Mouse (Mus musculus): ENCODE data around the gene Tenm3. TPM values are rescaled to one million over a fixed set of nuclear protein-coding genes. Genes with fewer than 3 reads are reported as not detected.

Gene Tenm3
- polyA plus RNA-seq, 1 experiment from 2014 or later: 2.7 TPM

- ATAC-seq (ENCODE audit: insufficient read depth): no peak
- Histone ChIP-seq H3K4me2 (no peak overlapping the region), H3K9me3 (replicated peaks) (0 out of 2 replicates have a peak, but pooled peaks cover 3% of the 10 kb centered on the region), H3K36me3 (replicated peaks) (no peaks in the 10 kb centered on the region), H3K9ac (no peak overlapping the region), H3K27me3 (no peaks in the 10 kb centered on the region), H3K27ac (replicated peaks) (no peak overlapping the region), H3K4me1 (replicated peaks) (no peaks in the 10 kb centered on the region), H3K4me3 (replicated peaks) (no peak overlapping the region)
- 74% methylated on average over 10 of the region's 10 CpGs for WGBS (ENCODE audit: insufficient replicate concordance)
Measured at GRCm38 (mm10) chr8:48367164-48367563, 476.6 kb downstream of the Tenm3 start.

GRCm38 (mm10) chr8:48356849-48357248, 486.9 kb downstream of the Tenm3 start:
- H3K4me2 ChIP-seq: no peak overlapping the region
- H3K36me3 ChIP-seq (replicated peaks): 0 out of 2 replicates have a peak, but pooled peaks cover 4% of the 10 kb centered on the region
- H3K27ac ChIP-seq (replicated peaks): no peak overlapping the region
- H3K4me3 ChIP-seq (replicated peaks): no peak overlapping the region
- no peaks in the 10 kb centered on the region for H3K27me3 ChIP-seq
- no peak overlapping the region for H3K9ac ChIP-seq
- 43% methylated on average over 2 of the region's 2 CpGs for WGBS (ENCODE audit: insufficient replicate concordance)
- no peak for ATAC-seq (ENCODE audit: insufficient read depth)
- H3K4me1 ChIP-seq (replicated peaks): no peaks in the 10 kb centered on the region
- H3K9me3 ChIP-seq (replicated peaks): no peaks in the 10 kb centered on the region

- H3K36me3 ChIP-seq (replicated peaks): 0 out of 2 replicates have a peak, but pooled peaks cover 4% of the 10 kb centered on the region
- no peaks in the 10 kb centered on the region for H3K4me1 ChIP-seq (replicated peaks)
- H3K27ac ChIP-seq (replicated peaks): no peak overlapping the region
- H3K9me3 ChIP-seq (replicated peaks): no peaks in the 10 kb centered on the region
- no peak for ATAC-seq (ENCODE audit: insufficient read depth)
- H3K4me3 ChIP-seq (replicated peaks): no peak overlapping the region
- WGBS (ENCODE audit: insufficient replicate concordance): 66% methylated on average over 6 of the region's 6 CpGs
- H3K9ac ChIP-seq: no peak overlapping the region
- H3K27me3 ChIP-seq: no peaks in the 10 kb centered on the region
- H3K4me2 ChIP-seq: no peak overlapping the region
Measured at GRCm38 (mm10) chr8:48353458-48353857, 490.3 kb downstream of the Tenm3 start.

GRCm38 (mm10) chr8:48348901-48349300, 494.9 kb downstream of the Tenm3 start:
- Histone ChIP-seq H3K4me3 (replicated peaks) (no peak overlapping the region), H3K4me2 (no peak overlapping the region), H3K9ac (no peak overlapping the region), H3K27ac (replicated peaks) (no peak overlapping the region), H3K27me3 (no peaks in the 10 kb centered on the region), H3K9me3 (replicated peaks) (no peaks in the 10 kb centered on the region), H3K36me3 (replicated peaks) (0 out of 2 replicates have a peak, but pooled peaks cover 4% of the 10 kb centered on the region), H3K4me1 (replicated peaks) (no peaks in the 10 kb centered on the region)
- no peak for ATAC-seq (ENCODE audit: insufficient read depth)
- 87% methylated on average over 5 of the region's 5 CpGs for WGBS (ENCODE audit: insufficient replicate concordance)

GRCm38 (mm10) chr8:48348386-48348785, 495.4 kb downstream of the Tenm3 start:
- WGBS (ENCODE audit: insufficient replicate concordance): 68% methylated on average over 4 of the region's 4 CpGs
- Histone ChIP-seq H3K36me3 (replicated peaks) (0 out of 2 replicates have a peak, but pooled peaks cover 4% of the 10 kb centered on the region), H3K27ac (replicated peaks) (no peak overlapping the region), H3K4me1 (replicated peaks) (no peaks in the 10 kb centered on the region), H3K27me3 (no peaks in the 10 kb centered on the region), H3K9me3 (replicated peaks) (no peaks in the 10 kb centered on the region), H3K4me2 (no peak overlapping the region), H3K4me3 (replicated peaks) (no peak overlapping the region), H3K9ac (no peak overlapping the region)
- ATAC-seq (ENCODE audit: insufficient read depth): no peak

GRCm38 (mm10) chr8:48343067-48343420, 500.7 kb downstream of the Tenm3 start:
- no peaks in the 10 kb centered on the region for H3K36me3 ChIP-seq (replicated peaks)
- no peak for ATAC-seq (ENCODE audit: insufficient read depth)
- H3K27ac ChIP-seq (replicated peaks): no peak overlapping the region
- no peak overlapping the region for H3K4me2 ChIP-seq
- H3K9ac ChIP-seq: no peak overlapping the region
- no peaks in the 10 kb centered on the region for H3K27me3 ChIP-seq
- H3K4me1 ChIP-seq (replicated peaks): no peaks in the 10 kb centered on the region
- H3K4me3 ChIP-seq (replicated peaks): no peak overlapping the region
- 80% methylated on average over 18 of the region's 18 CpGs for WGBS (ENCODE audit: insufficient replicate concordance)
- H3K9me3 ChIP-seq (replicated peaks): no peaks in the 10 kb centered on the region

- Histone ChIP-seq H3K27ac (replicated peaks) (no peak overlapping the region), H3K36me3 (replicated peaks) (no peaks in the 10 kb centered on the region), H3K4me2 (no peak overlapping the region), H3K4me1 (replicated peaks) (no peaks in the 10 kb centered on the region), H3K9me3 (replicated peaks) (no peaks in the 10 kb centered on the region), H3K4me3 (replicated peaks) (no peak overlapping the region), H3K27me3 (no peaks in the 10 kb centered on the region), H3K9ac (no peak overlapping the region)
- no peak for ATAC-seq (ENCODE audit: insufficient read depth)
- 73% methylated on average over 30 of the region's 30 CpGs for WGBS (ENCODE audit: insufficient replicate concordance)
Measured at GRCm38 (mm10) chr8:48342321-48343066, 501.3 kb downstream of the Tenm3 start.

- no peak for ATAC-seq (ENCODE audit: insufficient read depth)
- no peak overlapping the region for H3K27ac ChIP-seq (replicated peaks)
- H3K27me3 ChIP-seq: no peaks in the 10 kb centered on the region
- no peaks in the 10 kb centered on the region for H3K9me3 ChIP-seq (replicated peaks)
- H3K9ac ChIP-seq: no peak overlapping the region
- no peaks in the 10 kb centered on the region for H3K4me1 ChIP-seq (replicated peaks)
- H3K36me3 ChIP-seq (replicated peaks): no peaks in the 10 kb centered on the region
- 57% methylated on average over 4 of the region's 4 CpGs for WGBS (ENCODE audit: insufficient replicate concordance)
- no peak overlapping the region for H3K4me3 ChIP-seq (replicated peaks)
- no peak overlapping the region for H3K4me2 ChIP-seq
Measured at GRCm38 (mm10) chr8:48341692-48342091, 502.1 kb downstream of the Tenm3 start.

- no peaks in the 10 kb centered on the region for H3K4me1 ChIP-seq (replicated peaks)
- no peak overlapping the region for H3K9ac ChIP-seq
- H3K4me3 ChIP-seq (replicated peaks): no peak overlapping the region
- no peaks in the 10 kb centered on the region for H3K9me3 ChIP-seq (replicated peaks)
- H3K4me2 ChIP-seq: no peak overlapping the region
- H3K27me3 ChIP-seq: no peaks in the 10 kb centered on the region
- no peaks in the 10 kb centered on the region for H3K36me3 ChIP-seq (replicated peaks)
- H3K27ac ChIP-seq (replicated peaks): no peak overlapping the region
- WGBS (ENCODE audit: insufficient replicate concordance): 69% methylated on average over 5 of the region's 5 CpGs
- no peak for ATAC-seq (ENCODE audit: insufficient read depth)
Measured at GRCm38 (mm10) chr8:48341276-48341675, 502.5 kb downstream of the Tenm3 start.

GRCm38 (mm10) chr8:48322655-48323265, 521.0 kb downstream of the Tenm3 start:
- H3K9me3 ChIP-seq (replicated peaks): no peaks in the 10 kb centered on the region
- ATAC-seq (ENCODE audit: insufficient read depth): no peak
- H3K27ac ChIP-seq (replicated peaks): no peak overlapping the region
- no peak overlapping the region for H3K4me3 ChIP-seq (replicated peaks)
- no peaks in the 10 kb centered on the region for H3K36me3 ChIP-seq (replicated peaks)
- 67% methylated on average over 11 of the region's 11 CpGs for WGBS (ENCODE audit: insufficient replicate concordance)
- no peak overlapping the region for H3K9ac ChIP-seq
- H3K27me3 ChIP-seq: no peaks in the 10 kb centered on the region
- H3K4me1 ChIP-seq (replicated peaks): no peaks in the 10 kb centered on the region
- H3K4me2 ChIP-seq: no peak overlapping the region

GRCm38 (mm10) chr8:48322240-48322639, 521.5 kb downstream of the Tenm3 start:
- 75% methylated on average over 6 of the region's 6 CpGs for WGBS (ENCODE audit: insufficient replicate concordance)
- no peak for ATAC-seq (ENCODE audit: insufficient read depth)
- no peaks in the 10 kb centered on the region for H3K9me3 ChIP-seq (replicated peaks)
- H3K36me3 ChIP-seq (replicated peaks): no peaks in the 10 kb centered on the region
- H3K27me3 ChIP-seq: no peaks in the 10 kb centered on the region
- H3K9ac ChIP-seq: no peak overlapping the region
- no peak overlapping the region for H3K4me2 ChIP-seq
- no peak overlapping the region for H3K4me3 ChIP-seq (replicated peaks)
- H3K27ac ChIP-seq (replicated peaks): no peak overlapping the region
- no peaks in the 10 kb centered on the region for H3K4me1 ChIP-seq (replicated peaks)
